8 mouse cellular contexts compared by ENCODE assay signal in the genomic region with DNA sequence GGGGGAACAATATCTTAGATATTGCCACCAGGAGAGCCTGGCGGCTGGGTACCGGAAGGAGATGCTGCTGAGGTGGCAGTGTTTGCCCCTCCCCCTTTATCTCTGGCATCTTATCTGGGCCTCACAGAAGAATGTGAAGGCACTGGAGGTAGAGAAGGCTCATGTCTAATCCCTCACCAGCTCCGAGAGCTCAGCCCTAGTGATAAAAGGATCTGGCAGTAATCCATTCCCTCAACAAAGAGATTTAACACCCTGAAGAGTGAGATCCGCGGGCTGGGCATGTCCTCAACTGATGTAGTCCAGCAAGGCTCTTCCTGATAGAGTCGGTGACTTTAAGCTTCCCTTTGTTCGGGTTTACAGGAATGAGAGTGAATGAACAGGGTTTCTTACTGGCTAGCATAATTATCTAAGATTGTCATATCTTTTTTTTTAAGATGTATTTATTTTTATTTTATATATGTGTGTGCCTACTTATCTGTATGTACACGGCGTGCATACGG. TPM values are rescaled to one million over a fixed set of nuclear protein-coding genes. Genes with fewer than 3 reads are reported as not detected.
DNase-seq lines count a peak whose midpoint lies in the region; ATAC-seq and TF ChIP-seq lines count a peak whose summit lies in the region.
"Had no signal": no experiment of that assay in that cellular context is flagged by ENCODE, and none has a peak within 500 bp of the region (broad histone marks: within the 10 kb centered on the region; RNA-seq: fewer than 3 reads in every experiment).

No protein-coding gene starts in this region.

- 48% methylated on average over 10 of the region's 10 CpGs for WGBS in neural tube, embryonic 12.5 days
- WGBS in forebrain, embryonic 12.5 days, result 11% methylated on average over 10 of the region's 10 CpGs
- 42% methylated on average over 10 of the region's 10 CpGs for WGBS in thymus, adult 2 months

- no peak for TF ChIP-seq CTCF in thymus, adult 2 months (IDR thresholded peaks at IDR 0.05; ENCODE audit: borderline replicate concordance, control insufficient read depth, extremely low read depth, insufficient read depth, low read length, poor library complexity)

- peaks cover 4% of the 10 kb centered on the region; the same call in 1 of the 2 replicates for H3K4me1 ChIP-seq in neural tube, embryonic 12.5 days
- H3K4me1 ChIP-seq in forebrain, embryonic 12.5 days, result peaks cover 9% of the 10 kb centered on the region
- H3K4me1 ChIP-seq in thymus, adult 2 months (replicated peaks; ENCODE audit: control insufficient read depth, insufficient read depth, low read length), result no peaks in the 10 kb centered on the region
- H3K4me1 ChIP-seq: liver, embryonic 15.5 days had no signal

- H3K27ac ChIP-seq in neural tube, embryonic 12.5 days, result no peak overlapping the region
- no peak overlapping the region for H3K27ac ChIP-seq in forebrain, embryonic 12.5 days
- H3K27ac ChIP-seq in thymus, adult 2 months (ENCODE audit: control insufficient read depth, insufficient read depth, low read length), result no peak overlapping the region
- H3K27ac ChIP-seq: liver, embryonic 15.5 days had no signal

- H3K36me3 ChIP-seq in neural tube, embryonic 12.5 days, result no peaks in the 10 kb centered on the region
- no peaks in the 10 kb centered on the region for H3K36me3 ChIP-seq in forebrain, embryonic 12.5 days (replicated peaks)
- H3K36me3 ChIP-seq in thymus, adult 2 months (ENCODE audit: control insufficient read depth, insufficient read depth, low read length), result no peaks in the 10 kb centered on the region
- H3K36me3 ChIP-seq: liver, embryonic 15.5 days had no signal

- H3K4me2 ChIP-seq in neural tube, embryonic 12.5 days (replicated peaks), result 0 out of 2 replicates have a peak overlapping the region, but pooled peaks have one; percentile 5
- H3K4me2 ChIP-seq in forebrain, embryonic 12.5 days, result peak overlapping the region; percentile 36
- H3K4me2 ChIP-seq: liver, embryonic 15.5 days had no signal

- no peak overlapping the region for H3K4me3 ChIP-seq in neural tube, embryonic 12.5 days
- no peak overlapping the region for H3K4me3 ChIP-seq in forebrain, embryonic 12.5 days (replicated peaks)
- H3K4me3 ChIP-seq in thymus, adult 2 months (ENCODE audit: control insufficient read depth, insufficient read depth, low read length), result no peak overlapping the region
- H3K4me3 ChIP-seq: liver, embryonic 15.5 days had no signal

- no peaks in the 10 kb centered on the region for H3K27me3 ChIP-seq in neural tube, embryonic 12.5 days (replicated peaks)
- H3K27me3 ChIP-seq in forebrain, embryonic 12.5 days, result 0 out of 2 replicates have a peak, but pooled peaks cover 8% of the 10 kb centered on the region
- H3K27me3 ChIP-seq in thymus, adult 2 months (ENCODE audit: control insufficient read depth, insufficient read depth, low read length), result no peaks in the 10 kb centered on the region

- H3K9me3 ChIP-seq in neural tube, embryonic 12.5 days, result no peaks in the 10 kb centered on the region
- no peaks in the 10 kb centered on the region for H3K9me3 ChIP-seq in forebrain, embryonic 12.5 days
- H3K9me3 ChIP-seq: liver, embryonic 15.5 days had no signal

- no peak for ATAC-seq in neural tube, embryonic 12.5 days (ENCODE audit: low FRiP score, low read depth)
- ATAC-seq in forebrain, embryonic 12.5 days (ENCODE audit: low FRiP score), result 0 out of 2 replicates have a peak, but pooled peaks have one; percentile 39
- no peak for ATAC-seq in erythroblast, adult 5-6 weeks (replicated peaks; ENCODE audit: low FRiP score, poor library complexity, severe bottlenecking)

- TF ChIP-seq POLR2A in thymus, adult 2 months (IDR thresholded peaks at IDR 0.05; ENCODE audit: control insufficient read depth, extremely low read depth, insufficient read depth, low read length, poor library complexity), result no peak

- H3K9ac ChIP-seq in neural tube, embryonic 12.5 days, result no peak overlapping the region
- no peak overlapping the region for H3K9ac ChIP-seq in forebrain, embryonic 12.5 days
- H3K9ac ChIP-seq: liver, embryonic 15.5 days had no signal

- no peak for DNase-seq in neural tube, embryonic 10.5 days (ENCODE audit: extremely low spot score, low spot score)
- DNase-seq in mesoderm, embryonic 11.5 days (ENCODE audit: low read depth, low spot score), result peak; percentile 14
- no peak for DNase-seq in thymus, adult 2 months
- no peak for DNase-seq in T-cell, adult 2 months (ENCODE audit: low spot score)

RNA-seq across cellular contexts. Expression of gene Selenok, which starts 27.7 kb away (rescaled TPM):
- 402 and 419 TPM in 2 replicates for polyA plus RNA-seq in neural tube, embryonic 12.5 days (2016; fragmentation: Nextera tagmentation; extraction: Ambion mirVana)
- polyA plus RNA-seq in forebrain, embryonic 12.5 days (2016; fragmentation: Nextera tagmentation; extraction: Ambion mirVana), result 365 and 380 TPM in 2 replicates
- 35.7 and 87.2 TPM in 2 replicates for total RNA-seq in erythroblast, adult 5-6 weeks (2015; ENCODE audit: low replicate concordance)
- 139 and 189 TPM in 2 replicates for total RNA-seq in erythroblast, adult 5-6 weeks (2017; ENCODE audit: low replicate concordance)
- polyA plus RNA-seq in thymus, adult 2 months (2012; rRNA removed), result 28.5 and 32.5 TPM in 2 replicates

RNA-seq across cellular contexts. Expression of gene Actr8, which starts 37.8 kb away (rescaled TPM):
- polyA plus RNA-seq in neural tube, embryonic 12.5 days (2016; fragmentation: Nextera tagmentation; extraction: Ambion mirVana), result 94.9 and 109 TPM in 2 replicates
- 88.1 and 89.4 TPM in 2 replicates for polyA plus RNA-seq in forebrain, embryonic 12.5 days (2016; fragmentation: Nextera tagmentation; extraction: Ambion mirVana)
- total RNA-seq in erythroblast, adult 5-6 weeks (2015; ENCODE audit: low replicate concordance), result 11.1 and 22.8 TPM in 2 replicates
- total RNA-seq in erythroblast, adult 5-6 weeks (2017; ENCODE audit: low replicate concordance), result 21.0 and 23.9 TPM in 2 replicates
- 27.8 and 30.2 TPM in 2 replicates for polyA plus RNA-seq in thymus, adult 2 months (2012; rRNA removed)

Comparison
In these comparisons a context has a peak if more than half of its experiments do, and no peak if none do; other contexts are left out.
1. RNA of gene Selenok, which starts 27.7 kb away (polyA plus RNA-seq): 402 to 419 TPM in neural tube, embryonic 12.5 days and 365 to 380 TPM in forebrain, embryonic 12.5 days; 28.5 to 32.5 TPM in thymus, adult 2 months; every median in the first group is over 10 times any median in the second.